Mouse (Mus musculus): ENCODE results near the gene Dnm3.

DNA sequence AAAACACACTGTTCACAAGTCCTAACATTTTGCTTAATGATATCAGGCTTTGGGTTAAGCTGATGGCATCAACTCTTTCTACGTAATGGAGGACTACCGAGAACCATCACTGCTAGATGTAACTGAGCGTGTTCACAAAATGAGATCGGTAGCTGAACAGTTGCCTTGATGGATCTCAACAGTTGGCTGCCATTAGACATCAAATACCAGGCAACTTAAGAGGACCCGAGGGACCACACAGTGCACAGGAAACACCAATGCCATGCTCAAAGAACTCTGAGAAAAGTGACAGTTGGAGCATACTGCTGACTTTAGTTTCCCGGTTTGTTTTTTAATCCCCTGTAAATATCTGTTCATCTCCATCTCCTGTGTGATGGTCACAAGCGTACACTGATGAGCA, 397.8 kb downstream of the Dnm3 start:
- no peak for TF ChIP-seq CTCF (IDR thresholded peaks at IDR 0.05; ENCODE audit: low read depth, low read length)
- TF ChIP-seq EP300 (IDR thresholded peaks at IDR 0.05; ENCODE audit: insufficient read depth, low read depth, low read length) = no peak
- no peak for TF ChIP-seq POLR2A (IDR thresholded peaks at IDR 0.05; ENCODE audit: insufficient read depth, low read length)
